Mouse (Mus musculus): Measurements from ENCODE around the gene Tmem176a.

DNA sequence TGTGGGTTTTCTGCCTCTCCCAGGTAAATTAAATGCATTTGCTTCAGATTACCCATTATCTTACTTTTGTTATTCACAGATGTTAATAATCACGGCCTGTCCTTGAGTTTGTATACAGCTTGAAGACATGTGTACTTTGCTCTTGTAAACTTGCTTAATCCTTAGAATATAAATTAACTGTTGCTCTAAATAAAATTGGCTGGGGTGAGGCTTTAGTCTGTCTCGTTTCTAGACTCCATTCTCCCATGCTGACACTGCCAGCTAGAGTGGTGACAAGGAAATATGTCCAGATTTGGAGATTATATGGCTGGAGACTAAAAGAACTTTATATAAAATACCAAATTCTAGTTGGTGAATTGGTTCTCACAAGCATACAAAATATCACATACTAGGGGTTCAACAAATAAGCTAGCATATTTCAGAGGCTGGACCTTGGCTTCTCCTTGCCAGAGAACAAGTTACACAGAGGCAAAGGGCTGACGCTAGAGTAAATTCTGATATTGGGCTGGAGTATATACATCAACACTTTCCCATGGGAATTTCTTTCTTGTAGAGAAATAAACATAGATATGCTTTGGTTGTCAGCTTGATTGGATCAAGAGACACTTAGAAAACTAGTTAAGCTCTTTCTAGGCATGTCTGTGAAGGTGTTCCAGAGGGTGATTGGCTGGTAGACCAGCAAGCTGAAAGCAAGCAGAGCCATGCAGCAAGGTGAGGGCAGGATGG, 31.1 kb upstream of the Tmem176a start:
- TF ChIP-seq CTCF (IDR thresholded peaks at IDR 0.05; ENCODE audit: borderline replicate concordance, insufficient read depth, low read depth, low read length) (no peak), POLR2A (IDR thresholded peaks at IDR 0.05; ENCODE audit: borderline replicate concordance, insufficient read depth, low read length) (no peak)

All from cerebellum, adult 2 months (tissue).